Mouse (Mus musculus) limb, embryonic 11.5 days (tissue): ENCODE data around the gene Dock8. TPM values are rescaled to one million over a fixed set of nuclear protein-coding genes. Genes with fewer than 3 reads are reported as not detected.
A peak's percentile ranks its signal among the peaks of the same experiment; 100 is the strongest.

Experiments used
- ATAC-seq: fragments of 200-750 bp; cut with Nextera tagmentation; 2 replicates; pipeline ENCODE4 v1.8.0; 2017; ENCODE audit warnings: low read depth; ENCODE audit not compliant: insufficient number of reproducible peaks, low FRiP score, low TSS enrichment
- DNase-seq: peaks from one replicate; pipeline ENCODE4 v3.0.0-alpha.2; 2015; ENCODE audit warnings: low spot score
- H3K27ac ChIP-seq: fragments of 300-500 bp; sonication (generic); replicated peaks from 2 replicates; pipeline ENCODE4 v1.5.1; 2014; ENCODE audit warnings: low read depth, mild to moderate bottlenecking, low read length
- H3K27me3 ChIP-seq: fragments of 300-500 bp; sonication (generic); 2 replicates; pipeline ENCODE4 v1.6.1; 2014; ENCODE audit warnings: mild to moderate bottlenecking, low read length, mixed read lengths; ENCODE audit not compliant: control insufficient read depth, insufficient read depth
- H3K36me3 ChIP-seq: fragments of 300-500 bp; sonication (generic); 2 replicates; pipeline ENCODE4 v1.6.1; 2014; ENCODE audit warnings: mild to moderate bottlenecking, low read length, moderate library complexity, mixed read lengths; ENCODE audit not compliant: control insufficient read depth, insufficient read depth
- H3K4me1 ChIP-seq: fragments of 300-500 bp; sonication (generic); 2 replicates; pipeline ENCODE4 v1.6.1; 2014; ENCODE audit warnings: low read length, mixed read lengths; ENCODE audit not compliant: control insufficient read depth, insufficient read depth
- H3K4me2 ChIP-seq: fragments of 300-500 bp; sonication (generic); 2 replicates; pipeline ENCODE4 v1.6.1; 2014; ENCODE audit warnings: low read depth, mild to moderate bottlenecking, moderate library complexity; ENCODE audit not compliant: severe bottlenecking
- H3K4me3 ChIP-seq: fragments of 300-500 bp; sonication (generic); 2 replicates; pipeline ENCODE4 v1.5.1; 2014; ENCODE audit warnings: low read depth, low read length
- H3K9ac ChIP-seq: fragments of 300-500 bp; sonication (generic); 2 replicates; pipeline ENCODE4 v1.6.1; 2014; ENCODE audit warnings: mild to moderate bottlenecking, low read length
- H3K9me3 ChIP-seq: fragments of 300-500 bp; sonication (generic); 2 replicates; pipeline ENCODE4 v1.6.1; 2016; ENCODE audit warnings: low read length; ENCODE audit not compliant: control insufficient read depth
- WGBS: fragments of 180-500 bp; shearing (Covaris S2); extraction: QIAGEN DNeasy Blood & Tissue Kit; methylation state at CpG from one replicate; pipeline ENCODE4 v1.1.7; 2014; 5-methylcytosine and 5-hydroxymethylcytosine counted together
- polyA plus RNA-seq: library from polyadenylated mRNA; unstranded; fragments of >200 nt; fragmentation: Nextera tagmentation; extraction: Ambion mirVana; gene quantifications from 2 replicates; pipeline ENCODE4 v1.2.1, GENCODE M21; 2014

The Dock8 gene
- polyA plus RNA-seq, 1 experiment from 2014 or later: 1.6 TPM

DNA sequence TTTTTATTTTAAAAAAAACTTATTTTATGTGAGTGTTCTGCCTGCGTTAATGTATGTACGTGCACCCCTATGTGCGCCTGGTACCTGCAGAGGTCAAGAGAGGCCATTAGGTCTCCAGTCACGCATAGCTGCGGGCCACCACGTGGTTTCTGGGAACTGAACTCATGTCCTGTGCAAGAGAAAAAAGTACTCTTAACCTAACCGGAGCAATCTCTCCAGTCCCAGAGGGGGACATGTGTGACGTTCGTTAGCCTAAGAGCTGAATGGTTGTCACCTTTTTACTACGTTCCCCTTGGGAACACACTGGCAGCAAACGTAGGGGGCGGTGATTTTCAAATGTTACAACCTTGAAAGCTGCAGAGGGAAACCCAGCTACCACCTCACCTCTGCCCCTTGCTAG lies 207.6 kb downstream of the Dock8 start:
- Histone ChIP-seq H3K27me3 (no peaks in the 10 kb centered on the region), H3K27ac (no peak overlapping the region), H3K4me2 (no peak overlapping the region), H3K4me1 (peaks cover 5% of the 10 kb centered on the region; the same call in 1 of the 2 replicates), H3K36me3 (no peaks in the 10 kb centered on the region), H3K4me3 (no peak overlapping the region), H3K9me3 (no peaks in the 10 kb centered on the region), H3K9ac (no peak overlapping the region)
- 56% methylated on average over 12 of the region's 12 CpGs for WGBS
- no peak for DNase-seq
- no peak for ATAC-seq

DNA sequence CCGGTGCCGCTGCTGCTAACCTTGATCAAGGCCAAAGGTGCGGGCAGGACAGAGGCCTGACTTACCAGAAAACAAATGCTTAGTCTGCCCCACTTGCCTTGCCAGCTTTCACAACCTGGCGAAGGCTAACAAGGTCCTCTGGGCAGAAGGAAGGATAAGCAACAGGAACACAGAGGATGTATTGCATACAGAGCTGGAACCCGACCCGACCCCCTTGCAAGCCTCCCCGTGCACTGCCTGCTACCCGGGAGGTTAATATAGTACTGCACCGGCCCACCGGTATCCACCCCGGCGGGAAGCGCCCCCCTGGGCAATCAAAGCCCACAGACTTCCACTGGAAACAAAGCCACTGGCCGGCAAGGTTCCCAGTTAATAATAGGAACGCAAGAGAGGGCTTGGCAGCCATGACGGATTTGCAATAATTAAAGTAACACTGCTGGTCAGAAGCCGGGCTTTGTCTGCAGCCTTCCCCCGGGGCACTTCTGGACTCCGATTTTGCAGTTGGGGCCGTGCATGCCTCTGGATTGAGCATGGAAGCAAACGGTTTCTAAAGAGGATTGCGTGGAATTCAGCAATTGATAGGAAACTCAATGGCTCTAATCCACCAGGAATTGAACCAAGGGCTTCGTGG lies 208.5 kb downstream of the Dock8 start:
- DNase-seq (peak; percentile 56), ATAC-seq (no peak)
- no peak overlapping the region for H3K4me3 ChIP-seq
- no peak overlapping the region for H3K27ac ChIP-seq
- no peaks in the 10 kb centered on the region for H3K27me3 ChIP-seq
- H3K36me3 ChIP-seq: no peaks in the 10 kb centered on the region
- peaks cover 5% of the 10 kb centered on the region; the same call in 1 of the 2 replicates for H3K4me1 ChIP-seq
- peak overlapping the region; percentile 29; the same call in 1 of the 2 replicates for H3K4me2 ChIP-seq
- WGBS: 21% methylated on average over 23 of the region's 23 CpGs
- no peaks in the 10 kb centered on the region for H3K9me3 ChIP-seq
- H3K9ac ChIP-seq: peak overlapping the region; percentile 32; the same call in 1 of the 2 replicates

DNA sequence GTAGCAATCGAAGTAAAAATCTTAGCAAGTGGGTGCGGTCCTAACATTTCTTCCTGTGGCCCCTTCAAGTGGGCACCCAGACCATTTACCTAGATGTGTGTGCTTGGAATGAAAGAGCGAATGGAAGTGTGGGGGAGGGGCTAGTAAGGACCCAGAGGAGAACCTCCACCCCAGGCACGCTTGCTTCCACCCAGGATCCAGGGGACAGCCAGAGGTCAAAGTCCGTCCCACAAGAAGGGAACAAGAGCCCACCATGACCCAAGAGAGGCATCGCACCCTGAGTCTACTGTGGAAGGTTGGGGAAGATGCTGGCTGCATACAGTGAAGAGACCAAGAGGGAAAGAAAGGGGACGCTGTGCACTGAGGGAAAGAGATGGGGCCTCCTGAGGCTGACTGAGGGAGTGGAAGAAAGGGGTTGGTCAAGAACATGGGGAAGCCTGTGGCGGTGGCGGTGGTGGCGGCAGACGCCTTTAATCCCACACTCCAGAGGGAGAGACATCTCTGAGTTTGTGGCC lies 209.3 kb downstream of the Dock8 start:
- Histone ChIP-seq H3K27ac (no peak overlapping the region), H3K36me3 (no peaks in the 10 kb centered on the region), H3K4me1 (peaks cover 5% of the 10 kb centered on the region; the same call in 1 of the 2 replicates), H3K27me3 (no peaks in the 10 kb centered on the region), H3K4me3 (no peak overlapping the region), H3K9ac (no peak overlapping the region), H3K4me2 (no peak overlapping the region), H3K9me3 (no peaks in the 10 kb centered on the region)
- 76% methylated on average over 11 of the region's 11 CpGs for WGBS
- DNase-seq (no peak), ATAC-seq (no peak)

DNA sequence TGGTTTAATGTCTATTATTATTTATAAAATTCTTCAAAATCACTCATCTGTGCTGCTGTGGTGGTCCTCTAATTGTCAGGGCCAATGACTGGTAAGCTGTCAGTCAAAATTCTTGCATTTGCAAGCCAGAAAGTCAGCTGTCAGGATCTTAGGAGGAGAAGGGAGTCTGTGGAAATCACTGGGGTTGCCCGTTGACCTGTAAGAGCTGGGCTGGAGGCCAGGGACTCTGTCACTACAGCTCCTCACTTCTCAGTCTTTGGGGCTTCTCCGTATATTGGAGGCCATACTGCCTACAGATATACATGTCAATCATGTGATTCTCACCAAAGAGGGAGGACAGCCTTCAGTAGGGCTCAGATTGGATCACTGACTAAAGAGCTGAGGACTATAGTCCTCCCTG lies 221.3 kb downstream of the Dock8 start:
- Histone ChIP-seq H3K9ac (no peak overlapping the region), H3K4me2 (no peak overlapping the region), H3K9me3 (no peaks in the 10 kb centered on the region), H3K4me1 (no peaks in the 10 kb centered on the region), H3K27me3 (no peaks in the 10 kb centered on the region), H3K4me3 (no peak overlapping the region), H3K27ac (no peak overlapping the region), H3K36me3 (no peaks in the 10 kb centered on the region)
- no peak for DNase-seq
- ATAC-seq: no peak
- WGBS: 91% methylated on average over 2 of the region's 2 CpGs

DNA sequence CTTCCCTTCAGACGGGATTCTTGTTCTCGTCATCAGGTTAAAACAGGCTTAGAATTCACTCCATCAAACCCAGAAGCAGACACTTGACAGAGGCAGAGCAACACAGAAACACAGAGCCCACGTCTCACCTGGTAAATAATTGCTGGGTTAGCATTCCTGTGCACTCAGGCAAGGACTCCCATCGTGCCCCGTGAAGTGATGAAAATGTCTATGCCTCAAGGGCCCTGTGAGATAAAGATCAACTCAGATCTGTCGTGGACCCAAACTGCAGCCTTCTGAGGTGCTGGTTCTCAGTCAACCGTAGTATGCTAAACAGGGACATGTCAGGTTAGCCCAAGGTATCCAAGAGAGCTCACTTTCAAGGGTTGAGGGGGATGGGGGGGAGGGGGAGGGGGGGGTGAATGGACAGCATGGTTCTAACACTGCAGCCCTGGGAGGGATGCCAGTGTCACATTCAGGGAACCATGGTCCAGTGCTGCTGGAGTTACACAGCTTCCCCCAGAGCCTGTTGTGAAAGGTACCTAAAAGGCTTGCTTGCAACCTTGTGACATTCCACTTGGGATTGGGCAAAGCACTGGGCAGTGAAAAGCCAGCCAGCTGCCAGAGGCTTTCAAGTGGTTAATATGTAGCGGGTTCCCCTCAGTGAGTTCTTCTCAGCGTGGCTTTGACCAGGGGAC lies 222.8 kb downstream of the Dock8 start:
- Histone ChIP-seq H3K4me1 (no peaks in the 10 kb centered on the region), H3K9me3 (no peaks in the 10 kb centered on the region), H3K27ac (no peak overlapping the region), H3K4me2 (no peak overlapping the region), H3K36me3 (no peaks in the 10 kb centered on the region), H3K4me3 (no peak overlapping the region), H3K27me3 (no peaks in the 10 kb centered on the region), H3K9ac (no peak overlapping the region)
- DNase-seq: no peak
- 67% methylated on average over 9 of the region's 9 CpGs for WGBS
- ATAC-seq: no peak

DNA sequence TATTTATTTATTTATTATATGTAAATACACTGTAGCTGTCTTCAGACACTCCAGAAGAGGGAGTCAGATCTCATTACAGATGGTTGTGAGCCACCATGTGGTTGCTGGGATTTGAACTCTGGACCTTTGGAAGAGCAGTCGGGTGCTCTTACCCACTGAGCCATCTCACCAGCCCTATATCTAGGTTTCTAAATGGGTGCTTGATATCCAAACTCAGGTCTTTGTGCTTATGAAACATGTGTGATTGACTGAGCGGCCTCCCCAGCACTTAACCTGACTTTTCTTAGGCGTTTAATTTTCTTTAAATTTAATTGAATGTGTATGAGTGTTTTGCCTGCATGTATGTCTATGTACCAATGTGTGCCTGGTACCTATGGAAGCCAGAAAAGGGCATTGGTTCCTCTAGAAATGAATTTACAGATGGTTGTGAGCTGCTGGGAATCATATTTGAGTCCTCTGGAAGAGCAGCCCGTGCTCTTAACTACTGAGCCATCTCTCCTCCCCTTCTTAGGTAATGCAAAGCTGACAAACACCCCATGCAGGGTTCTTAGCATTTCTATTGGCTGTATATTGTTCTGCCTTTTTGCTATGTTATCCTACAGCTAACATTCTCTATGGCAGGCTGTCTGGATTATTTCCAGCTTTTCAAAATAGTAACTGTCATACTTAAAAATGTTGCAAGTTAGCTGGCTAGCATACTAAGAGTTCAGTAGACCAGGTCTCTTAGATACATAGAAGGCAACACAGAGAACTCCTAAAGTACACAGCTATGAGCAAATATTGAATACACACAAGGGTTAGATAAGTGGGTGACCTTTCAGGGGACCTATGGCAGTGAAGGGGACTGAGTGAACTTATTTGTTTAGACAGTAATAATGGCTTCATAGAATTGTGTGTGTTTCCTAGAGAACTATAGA lies 231.0 kb downstream of the Dock8 start:
- Histone ChIP-seq H3K27me3 (no peaks in the 10 kb centered on the region), H3K36me3 (no peaks in the 10 kb centered on the region), H3K9ac (no peak overlapping the region), H3K4me1 (no peaks in the 10 kb centered on the region), H3K4me2 (no peak overlapping the region), H3K4me3 (no peak overlapping the region), H3K27ac (no peak overlapping the region), H3K9me3 (no peaks in the 10 kb centered on the region)
- DNase-seq: no peak
- ATAC-seq: no peak
- 82% methylated on average over 4 of the region's 4 CpGs for WGBS

DNA sequence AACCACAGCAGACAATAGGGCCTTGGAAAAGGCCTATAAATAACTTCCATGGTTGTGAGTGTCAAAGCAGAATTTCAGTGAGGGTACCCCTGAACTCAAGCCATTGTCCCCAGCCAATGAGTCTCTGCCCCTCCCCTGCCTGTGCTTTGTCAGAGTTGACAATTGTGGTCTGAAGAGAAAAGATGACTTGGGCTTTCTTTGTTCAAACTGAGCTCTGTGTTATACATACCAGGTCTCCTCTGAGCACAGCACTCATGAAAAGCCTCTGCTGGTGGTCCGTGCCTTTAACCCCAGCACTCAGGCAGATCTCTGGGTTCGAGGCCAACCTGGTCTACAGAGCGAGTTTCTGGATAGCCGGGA lies 231.6 kb downstream of the Dock8 start:
- Histone ChIP-seq H3K27ac (no peak overlapping the region), H3K4me3 (no peak overlapping the region), H3K9me3 (no peaks in the 10 kb centered on the region), H3K9ac (no peak overlapping the region), H3K36me3 (no peaks in the 10 kb centered on the region), H3K4me2 (no peak overlapping the region), H3K4me1 (no peaks in the 10 kb centered on the region), H3K27me3 (no peaks in the 10 kb centered on the region)
- WGBS: 83% methylated on average over 4 of the region's 4 CpGs
- no peak for ATAC-seq
- DNase-seq: no peak

DNA sequence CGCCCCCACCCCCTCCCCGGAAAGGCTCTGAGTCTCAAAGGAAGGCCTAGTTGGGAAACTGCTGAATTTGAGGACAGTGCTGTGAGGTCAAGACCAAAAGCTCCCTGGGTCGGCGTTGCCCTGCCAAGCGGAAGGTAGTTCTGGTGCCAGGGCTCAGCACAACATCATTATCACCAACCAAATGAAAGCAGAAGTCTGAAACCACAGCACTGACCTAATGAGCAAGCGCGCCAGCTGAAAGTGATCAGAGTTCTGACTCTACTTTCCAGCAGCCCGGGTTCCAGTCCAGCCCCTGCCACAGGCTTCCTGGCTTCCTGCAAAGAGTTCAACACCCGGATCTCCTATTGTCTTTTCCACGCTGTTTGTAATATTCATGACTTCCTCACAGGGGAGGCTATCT lies 232.7 kb downstream of the Dock8 start:
- Histone ChIP-seq H3K4me1 (no peaks in the 10 kb centered on the region), H3K9ac (no peak overlapping the region), H3K9me3 (no peaks in the 10 kb centered on the region), H3K27ac (no peak overlapping the region), H3K4me2 (no peak overlapping the region), H3K36me3 (no peaks in the 10 kb centered on the region; the same call in 1 of the 2 replicates), H3K4me3 (no peak overlapping the region), H3K27me3 (no peaks in the 10 kb centered on the region)
- no peak for DNase-seq
- no peak for ATAC-seq
- WGBS: 63% methylated on average over 10 of the region's 10 CpGs
